Mouse (Mus musculus) midbrain, embryonic 12.5 days (tissue): Measurements from ENCODE around the gene Eml3. TPM values are rescaled to one million over a fixed set of nuclear protein-coding genes. Genes with fewer than 3 reads are reported as not detected.
A peak's percentile ranks its signal among the peaks of the same experiment; 100 is the strongest.

Experiments used
- ATAC-seq: fragments of 200-750 bp; cut with Nextera tagmentation; 2 replicates; pipeline ENCODE4 v1.8.0; 2017; ENCODE audit warnings: low read depth, moderate TSS enrichment, moderate library complexity; ENCODE audit not compliant: low FRiP score
- H3K27ac ChIP-seq: fragments of 300-500 bp; sonication (generic); replicated peaks from 2 replicates; pipeline ENCODE4 v1.5.1; 2016; ENCODE audit warnings: mild to moderate bottlenecking
- H3K27me3 ChIP-seq: fragments of 300-500 bp; sonication (generic); 2 replicates; pipeline ENCODE4 v1.6.1; 2016; ENCODE audit warnings: mild to moderate bottlenecking
- H3K36me3 ChIP-seq: fragments of 300-500 bp; sonication (generic); 2 replicates; pipeline ENCODE4 v1.6.1; 2016
- H3K4me1 ChIP-seq: fragments of 300-500 bp; sonication (generic); 2 replicates; pipeline ENCODE4 v1.6.1; 2016
- H3K4me2 ChIP-seq: fragments of 300-500 bp; sonication (generic); replicated peaks from 2 replicates; pipeline ENCODE4 v1.6.1; 2016; ENCODE audit warnings: mild to moderate bottlenecking, moderate library complexity
- H3K4me3 ChIP-seq: fragments of 300-500 bp; sonication (generic); 2 replicates; pipeline ENCODE4 v1.5.1; 2016; ENCODE audit warnings: mild to moderate bottlenecking
- H3K9ac ChIP-seq: fragments of 300-500 bp; sonication (generic); replicated peaks from 2 replicates; pipeline ENCODE4 v1.6.1; 2016; ENCODE audit warnings: mild to moderate bottlenecking, moderate library complexity
- H3K9me3 ChIP-seq: fragments of 300-500 bp; sonication (generic); 2 replicates; pipeline ENCODE4 v1.6.1; 2016; ENCODE audit warnings: mild to moderate bottlenecking
- WGBS: fragments of 180-500 bp; shearing (Covaris S2); methylation state at CpG from one replicate; pipeline ENCODE4 v1.1.7; 2016; 5-methylcytosine and 5-hydroxymethylcytosine counted together
- polyA plus RNA-seq: library from polyadenylated mRNA; unstranded; fragments of >200 nt; fragmentation: Nextera tagmentation; extraction: Ambion mirVana; gene quantifications from 2 replicates; pipeline ENCODE4 v1.2.1, GENCODE M21; 2016

The Eml3 gene
- polyA plus RNA-seq, 1 experiment from 2014 or later = 15.8 TPM

- H3K36me3 ChIP-seq = peaks cover 25% of the 10 kb centered on the region
- peak overlapping the region; percentile 77 for H3K4me2 ChIP-seq
- peak overlapping the region; percentile 79 for H3K27ac ChIP-seq
- H3K9me3 ChIP-seq = no peaks in the 10 kb centered on the region
- no peaks in the 10 kb centered on the region for H3K27me3 ChIP-seq
- H3K4me3 ChIP-seq = peak overlapping the region; percentile 86
- peak overlapping the region; percentile 84 for H3K9ac ChIP-seq
- ATAC-seq = peak; percentile 52; the same call in 1 of the 2 replicates
- WGBS = 3% methylated on average over 6 of the region's 6 CpGs
- peaks cover 9% of the 10 kb centered on the region for H3K4me1 ChIP-seq
These were observed 8.5 kb upstream of the Eml3 start for GRCm38 (mm10) chr19:8920836-8921291.

DNA sequence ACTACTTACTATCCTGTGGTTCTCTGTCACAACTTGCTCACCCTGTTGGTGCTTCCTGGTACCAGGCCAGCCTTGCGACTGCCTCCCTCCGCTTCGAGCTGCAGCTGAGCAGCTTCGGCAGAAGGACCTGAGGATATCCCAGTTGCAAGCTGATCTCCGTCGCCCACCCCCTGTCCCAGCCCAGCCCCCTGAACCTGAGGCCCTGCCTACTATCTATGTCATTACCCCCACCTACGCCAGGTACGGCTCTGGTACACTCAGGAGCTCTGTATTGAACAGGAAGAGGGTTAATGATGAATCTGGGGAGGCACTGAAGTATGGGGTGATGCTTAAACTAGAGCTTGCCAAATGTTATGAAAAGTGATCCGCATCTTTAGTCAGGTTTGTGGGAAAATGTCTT, 7.6 kb upstream of the Eml3 start:
- Histone ChIP-seq H3K9ac (no peak overlapping the region), H3K4me2 (peak overlapping the region; percentile 77), H3K4me3 (0 out of 2 replicates have a peak overlapping the region, but pooled peaks have one; percentile 86), H3K27me3 (no peaks in the 10 kb centered on the region), H3K27ac (no peak overlapping the region), H3K9me3 (no peaks in the 10 kb centered on the region), H3K36me3 (peaks cover 25% of the 10 kb centered on the region), H3K4me1 (peaks cover 9% of the 10 kb centered on the region)
- no peak for ATAC-seq
- 85% methylated on average over 9 of the region's 9 CpGs for WGBS

GRCm38 (mm10) chr19:8926766-8927165, 2.6 kb upstream of the Eml3 start:
- peaks cover 16% of the 10 kb centered on the region for H3K27me3 ChIP-seq
- no peak overlapping the region for H3K4me2 ChIP-seq
- H3K27ac ChIP-seq = no peak overlapping the region
- 94% methylated on average over 2 of the region's 2 CpGs for WGBS
- no peak overlapping the region for H3K4me3 ChIP-seq
- ATAC-seq = no peak
- peaks cover 21% of the 10 kb centered on the region for H3K4me1 ChIP-seq
- no peaks in the 10 kb centered on the region for H3K9me3 ChIP-seq
- H3K9ac ChIP-seq = no peak overlapping the region
- peaks cover 32% of the 10 kb centered on the region for H3K36me3 ChIP-seq

DNA sequence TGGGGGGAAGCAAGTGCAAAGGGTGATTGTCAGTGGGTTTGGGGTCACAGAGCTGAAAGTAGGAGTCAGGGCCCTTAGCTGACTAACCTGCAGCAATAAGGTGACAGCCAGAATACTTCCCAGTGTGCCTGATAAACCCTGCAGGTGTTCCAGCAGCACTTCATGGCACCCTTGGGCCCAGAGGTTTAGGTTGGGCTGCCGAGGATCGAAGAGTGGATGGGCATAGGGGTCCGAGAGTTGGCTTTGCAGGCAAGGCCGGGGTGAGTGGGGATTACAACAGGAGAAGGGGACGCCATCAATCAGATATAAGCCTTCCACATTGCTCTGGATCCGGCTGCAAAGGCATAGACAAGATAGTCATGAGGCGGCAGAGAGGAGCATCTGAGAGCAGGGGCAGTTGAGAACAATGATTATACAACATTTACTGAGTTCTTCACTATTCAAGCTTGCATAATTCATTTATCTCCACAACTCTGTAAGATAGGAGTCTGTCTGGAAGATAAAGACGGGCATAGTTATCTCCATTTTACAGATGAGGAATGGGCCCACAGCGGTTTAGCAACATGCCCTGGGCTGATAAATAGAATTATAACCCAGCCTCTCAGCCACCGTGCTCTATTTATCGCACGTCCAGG, 1.3 kb upstream of the Eml3 start:
- 0 out of 2 replicates have a peak overlapping the region, but pooled peaks have one; percentile 20 for H3K9ac ChIP-seq
- H3K27ac ChIP-seq = 0 out of 2 replicates have a peak overlapping the region, but pooled peaks have one; percentile 46
- WGBS = 90% methylated on average over 12 of the region's 12 CpGs
- peaks cover 16% of the 10 kb centered on the region for H3K27me3 ChIP-seq
- H3K36me3 ChIP-seq = peaks cover 31% of the 10 kb centered on the region
- no peak for ATAC-seq
- no peak overlapping the region for H3K4me2 ChIP-seq
- H3K4me3 ChIP-seq = no peak overlapping the region
- H3K4me1 ChIP-seq = peaks cover 19% of the 10 kb centered on the region
- no peaks in the 10 kb centered on the region for H3K9me3 ChIP-seq

DNA sequence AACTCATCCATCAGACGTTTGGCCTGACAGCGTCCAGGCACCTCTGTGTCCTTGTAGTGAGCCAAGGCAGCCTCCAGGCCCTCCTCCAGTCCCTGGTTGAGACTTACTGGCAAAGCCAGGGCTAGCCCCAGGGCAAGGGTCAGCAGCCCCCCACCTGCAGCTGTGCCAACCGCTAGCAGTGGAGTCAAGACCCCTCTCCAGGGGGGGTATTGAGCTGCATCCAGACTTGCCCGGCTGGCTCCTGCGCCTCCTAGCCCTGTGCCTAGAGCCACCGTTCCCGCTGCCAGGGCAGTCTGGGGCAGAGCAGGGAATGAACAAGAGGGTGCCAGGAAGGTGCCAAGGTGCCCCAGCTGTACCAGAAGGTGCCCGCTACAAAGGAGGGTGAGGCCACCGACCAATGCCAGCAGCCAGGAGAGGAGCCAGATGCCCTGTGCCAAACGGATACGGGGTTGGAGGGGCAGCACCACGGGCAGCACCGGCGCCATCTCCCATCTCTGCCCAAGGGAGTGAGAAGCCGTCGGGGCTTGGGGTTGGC, 596 bp upstream of the Eml3 start:
- Histone ChIP-seq H3K27ac (peak overlapping the region; percentile 46), H3K4me3 (peak overlapping the region; percentile 57), H3K27me3 (peaks cover 16% of the 10 kb centered on the region), H3K36me3 (peaks cover 32% of the 10 kb centered on the region), H3K9ac (peak overlapping the region; percentile 71), H3K4me2 (peak overlapping the region; percentile 77), H3K9me3 (no peaks in the 10 kb centered on the region), H3K4me1 (peaks cover 19% of the 10 kb centered on the region)
- peak; percentile 13; the same call in 1 of the 2 replicates for ATAC-seq
- 15% methylated on average over 16 of the region's 16 CpGs for WGBS

- WGBS = 20% methylated on average over 11 of the region's 11 CpGs
- H3K9me3 ChIP-seq = no peaks in the 10 kb centered on the region
- H3K9ac ChIP-seq = peak overlapping the region; percentile 71
- H3K27ac ChIP-seq = no peak overlapping the region
- peaks cover 36% of the 10 kb centered on the region for H3K36me3 ChIP-seq
- peaks cover 19% of the 10 kb centered on the region for H3K4me1 ChIP-seq
- H3K27me3 ChIP-seq = peaks cover 16% of the 10 kb centered on the region
- peak overlapping the region; percentile 57 for H3K4me3 ChIP-seq
- H3K4me2 ChIP-seq = peak overlapping the region; percentile 77
- ATAC-seq = no peak
These were observed 765 bp downstream of the Eml3 start for GRCm38 (mm10) chr19:8930117-8930516.

- Histone ChIP-seq H3K4me2 (peak overlapping the region; percentile 77; the same call in 1 of the 2 replicates), H3K9ac (peak overlapping the region; percentile 71; the same call in 1 of the 2 replicates), H3K27me3 (peaks cover 16% of the 10 kb centered on the region), H3K4me1 (peaks cover 19% of the 10 kb centered on the region), H3K27ac (no peak overlapping the region), H3K9me3 (no peaks in the 10 kb centered on the region), H3K4me3 (peak overlapping the region; percentile 57; the same call in 1 of the 2 replicates), H3K36me3 (peaks cover 31% of the 10 kb centered on the region)
- 82% methylated on average over 7 of the region's 7 CpGs for WGBS
- ATAC-seq = no peak
These were observed 1.4 kb downstream of the Eml3 start for GRCm38 (mm10) chr19:8930771-8931170.

DNA sequence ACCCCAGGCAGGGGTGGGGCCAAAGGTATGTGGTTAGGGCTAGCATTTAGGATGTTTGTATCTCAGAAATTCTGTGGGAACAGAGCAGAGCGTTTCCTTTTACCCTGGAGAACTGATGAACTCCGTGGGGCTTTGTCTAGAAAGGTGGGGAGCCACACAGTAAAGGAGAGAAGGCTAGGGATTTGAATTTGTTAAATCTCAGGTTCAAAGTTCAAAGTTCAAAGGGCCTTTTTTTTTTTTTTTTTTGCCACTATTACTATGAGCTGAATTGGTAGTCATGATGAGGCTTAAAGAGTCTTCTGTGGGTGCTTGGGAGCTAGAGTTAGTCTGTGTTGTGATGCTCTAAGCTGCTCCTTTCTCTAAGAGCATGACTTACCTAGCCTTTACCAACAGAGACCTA, 7.4 kb downstream of the Eml3 start:
- ATAC-seq = no peak
- H3K4me3 ChIP-seq = no peak overlapping the region
- no peaks in the 10 kb centered on the region for H3K9me3 ChIP-seq
- no peak overlapping the region for H3K9ac ChIP-seq
- H3K36me3 ChIP-seq = peaks cover 10% of the 10 kb centered on the region; the same call in 1 of the 2 replicates
- H3K4me1 ChIP-seq = peaks cover 10% of the 10 kb centered on the region
- no peak overlapping the region for H3K4me2 ChIP-seq
- no peaks in the 10 kb centered on the region for H3K27me3 ChIP-seq
- H3K27ac ChIP-seq = no peak overlapping the region
- WGBS = 88% methylated on average over 2 of the region's 2 CpGs

DNA sequence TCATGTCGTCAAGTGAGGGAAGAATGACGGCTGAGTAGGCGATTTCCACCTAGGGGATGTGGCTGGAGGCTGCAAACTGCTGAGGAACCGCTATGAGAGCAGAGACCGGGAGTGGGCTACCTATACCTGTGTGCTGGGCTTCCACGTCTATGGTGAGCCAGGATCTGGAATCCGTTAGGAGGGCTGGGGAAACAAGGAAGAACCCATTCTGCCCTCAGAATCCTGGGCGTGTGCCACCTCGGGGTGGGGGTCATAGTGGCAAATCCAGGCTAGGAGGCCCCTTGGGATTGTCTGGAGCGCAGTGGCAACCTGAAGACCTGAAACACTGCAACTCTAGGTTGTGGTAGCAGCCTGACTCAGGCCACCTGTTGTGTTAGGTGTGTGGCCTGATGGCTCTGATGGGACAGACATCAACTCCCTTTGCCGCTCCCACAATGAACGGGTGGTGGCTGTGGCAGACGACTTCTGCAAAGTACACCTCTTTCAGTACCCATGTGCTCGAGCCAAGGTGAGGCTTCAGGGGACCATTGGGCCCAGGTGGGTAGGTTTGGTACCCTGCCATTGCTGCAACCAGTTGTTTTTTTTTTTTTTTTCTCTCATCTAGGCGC, 11.3 kb downstream of the Eml3 start:
- no peaks in the 10 kb centered on the region for H3K9me3 ChIP-seq
- no peak overlapping the region for H3K4me3 ChIP-seq
- no peak overlapping the region for H3K27ac ChIP-seq
- H3K4me1 ChIP-seq = peaks cover 35% of the 10 kb centered on the region
- peak overlapping the region; percentile 99; the same call in 1 of the 2 replicates for H3K9ac ChIP-seq
- H3K36me3 ChIP-seq = peaks cover 20% of the 10 kb centered on the region
- peak overlapping the region; percentile 73; the same call in 1 of the 2 replicates for H3K4me2 ChIP-seq
- 78% methylated on average over 15 of the region's 15 CpGs for WGBS
- H3K27me3 ChIP-seq = no peaks in the 10 kb centered on the region
- ATAC-seq = no peak

DNA sequence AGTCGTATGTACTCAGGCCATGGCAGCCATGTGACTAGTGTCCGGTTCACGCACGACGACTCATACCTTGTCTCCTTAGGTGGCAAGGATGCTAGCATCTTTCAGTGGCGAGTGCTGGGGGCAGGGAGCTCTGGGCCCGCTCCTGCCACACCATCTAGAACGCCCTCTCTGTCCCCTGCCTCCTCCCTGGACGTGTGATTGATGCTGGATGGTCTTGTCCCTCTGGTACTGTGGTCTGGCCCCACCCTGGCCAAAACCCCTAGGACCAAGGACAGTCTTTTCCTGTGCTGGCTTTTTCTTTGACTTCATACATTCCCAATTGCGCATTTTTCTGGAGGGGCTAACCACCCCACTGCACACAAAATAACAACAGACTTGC, 11.8 kb downstream of the Eml3 start:
- ATAC-seq = peak; percentile 38
- Histone ChIP-seq H3K27me3 (no peaks in the 10 kb centered on the region), H3K9ac (peak overlapping the region; percentile 99), H3K4me1 (peaks cover 35% of the 10 kb centered on the region), H3K4me3 (peak overlapping the region; percentile 94), H3K9me3 (no peaks in the 10 kb centered on the region), H3K36me3 (peaks cover 22% of the 10 kb centered on the region), H3K27ac (peak overlapping the region; percentile 98), H3K4me2 (peak overlapping the region; percentile 73)
- 35% methylated on average over 10 of the region's 10 CpGs for WGBS

- H3K36me3 ChIP-seq = peaks cover 27% of the 10 kb centered on the region
- H3K9me3 ChIP-seq = no peaks in the 10 kb centered on the region
- peak within 1 kb of the TSS; percentile 73 for H3K4me2 ChIP-seq
- WGBS = under 1% methylated on average over 64 of the region's 64 CpGs
- H3K27ac ChIP-seq = peak within 1 kb of the TSS; percentile 98
- H3K4me1 ChIP-seq = peaks cover 35% of the 10 kb centered on the region
- peak within 1 kb of the TSS; percentile 99 for H3K9ac ChIP-seq
- no peaks in the 10 kb centered on the region for H3K27me3 ChIP-seq
- peak; percentile 96 for ATAC-seq
- peak within 1 kb of the TSS; percentile 94 for H3K4me3 ChIP-seq
These were observed 12.3 kb downstream of the Eml3 start, which contains the start of gene Mta2 for GRCm38 (mm10) chr19:8941515-8942217. TSS of gene Mta2 (plus strand) at chr19:8941875.
